Mouse (Mus musculus) kidney, postnatal 4 days (tissue): ENCODE results near the gene Taf5l.

Experiments
- DNase-seq, 2 experiments: peaks; one replicate each; pipeline ENCODE4 v3.0.0; 2021; ENCODE audit warnings: mixed read lengths in 2 of 2

Gene Taf5l

DNA sequence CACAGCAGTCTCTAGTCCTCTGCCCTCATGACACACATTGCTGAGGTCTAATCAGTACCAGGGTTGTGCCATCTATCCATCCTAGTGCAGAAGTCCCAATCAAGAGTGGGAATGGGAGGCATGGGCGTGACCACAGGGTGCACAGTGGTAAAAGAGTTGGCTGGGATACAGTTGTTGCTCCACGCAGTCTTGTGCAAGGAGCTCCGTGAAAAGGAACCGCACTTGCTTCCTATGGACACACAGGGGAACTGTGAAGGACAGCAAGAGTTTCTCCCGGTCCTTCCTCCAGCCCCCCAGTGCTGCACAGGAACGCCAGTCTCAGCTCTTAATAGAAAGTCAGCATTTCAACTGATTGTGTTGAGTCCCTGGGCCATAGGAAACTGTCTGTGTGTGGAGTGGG, 61.7 kb downstream of the Taf5l start:
- DNase-seq, result no peak

DNA sequence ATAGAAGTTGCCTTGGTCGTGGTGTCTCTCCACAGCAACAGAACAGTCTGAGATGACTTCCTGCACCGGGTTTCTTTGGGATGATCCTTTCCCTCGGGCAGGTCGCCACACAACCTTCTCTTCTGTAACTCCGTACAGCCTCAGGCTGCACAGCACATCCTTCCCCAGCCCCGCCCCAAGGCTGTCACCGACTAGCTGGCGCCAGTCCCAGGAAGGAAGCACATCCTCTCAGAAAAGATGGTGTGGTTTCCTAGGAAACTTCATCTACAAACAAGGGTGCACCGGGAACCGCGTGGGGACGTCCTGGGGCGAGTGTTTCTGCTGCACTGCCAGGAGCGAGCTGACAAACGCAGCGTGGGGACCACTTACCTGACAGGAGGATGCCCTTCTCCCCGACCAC, 63.1 kb downstream of the Taf5l start:
- DNase-seq, result peak; percentile 7 to 16

DNA sequence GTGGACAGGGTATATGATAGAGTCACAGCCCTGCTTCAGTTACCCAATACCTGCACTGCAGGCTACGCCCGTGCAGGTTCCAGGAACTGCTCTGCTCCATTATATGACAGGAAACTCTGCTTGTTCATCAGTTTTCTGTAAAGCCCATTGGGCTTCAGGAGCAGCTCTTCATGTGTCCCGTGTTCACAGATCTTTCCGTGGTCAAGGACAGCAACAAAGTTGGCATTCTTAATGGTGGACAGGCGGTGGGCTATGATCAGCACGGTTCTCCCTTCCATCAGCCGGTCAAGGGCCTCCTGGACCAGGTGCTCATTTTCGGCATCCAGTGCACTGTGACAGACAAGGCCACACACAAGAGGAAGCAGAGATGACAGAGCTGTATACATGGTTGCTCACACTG, 67.0 kb downstream of the Taf5l start:
- no peak for DNase-seq

DNA sequence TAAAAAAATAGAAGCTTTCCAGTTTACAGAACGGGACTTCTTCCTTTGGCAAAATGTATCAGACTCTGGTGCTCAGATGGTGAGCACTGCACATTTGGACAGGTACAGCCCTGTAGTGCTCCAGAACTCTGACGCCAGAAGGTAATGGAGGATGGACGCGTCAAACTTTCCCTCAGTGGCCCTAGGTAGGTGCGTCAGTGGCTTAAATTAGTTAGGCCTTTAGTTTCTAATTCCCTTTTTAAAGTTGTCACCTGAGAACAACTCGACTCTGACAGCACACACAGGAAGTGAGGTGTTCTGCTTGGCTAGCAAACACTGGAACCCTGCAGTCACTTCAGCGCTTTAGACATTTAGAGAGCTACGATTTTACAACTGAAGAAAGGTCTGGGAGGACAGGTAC, 67.5 kb downstream of the Taf5l start:
- DNase-seq, result no peak

DNA sequence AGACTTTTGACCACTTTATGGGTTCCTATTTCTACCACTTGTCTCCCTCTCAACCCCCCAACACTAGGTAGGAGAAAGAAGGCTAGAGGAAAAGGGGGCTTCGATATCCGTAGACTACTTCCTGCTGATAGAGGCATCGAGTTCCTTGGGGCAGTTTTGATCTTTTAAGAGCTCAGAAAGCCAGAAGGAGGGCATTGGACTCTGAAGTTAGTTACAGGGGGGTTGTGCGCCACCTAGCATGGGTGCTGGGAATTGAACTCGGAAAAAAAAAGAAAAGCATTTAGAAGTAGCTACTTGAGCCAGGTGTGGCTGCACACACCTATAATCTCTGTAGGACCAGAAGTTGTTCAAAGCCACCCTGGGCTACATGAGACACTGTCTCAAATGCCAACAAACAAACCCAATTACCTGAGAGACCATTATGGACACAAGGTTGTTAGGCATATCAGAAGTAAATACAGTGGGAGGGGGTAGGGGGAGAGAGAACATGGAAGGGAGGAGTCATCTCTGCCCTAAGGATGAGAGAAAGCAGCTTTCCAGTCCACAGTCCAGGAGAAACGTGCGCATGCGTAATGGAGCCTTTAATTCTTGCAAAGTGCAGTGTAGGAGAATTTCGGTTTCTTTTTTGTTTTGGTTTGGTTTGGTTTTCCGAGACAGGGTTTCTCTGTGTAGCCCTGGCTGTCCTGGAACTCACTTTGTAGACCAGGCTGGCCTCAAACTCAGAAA, 71.0 kb downstream of the Taf5l start:
- DNase-seq, result peak; percentile 63 to 78

DNA sequence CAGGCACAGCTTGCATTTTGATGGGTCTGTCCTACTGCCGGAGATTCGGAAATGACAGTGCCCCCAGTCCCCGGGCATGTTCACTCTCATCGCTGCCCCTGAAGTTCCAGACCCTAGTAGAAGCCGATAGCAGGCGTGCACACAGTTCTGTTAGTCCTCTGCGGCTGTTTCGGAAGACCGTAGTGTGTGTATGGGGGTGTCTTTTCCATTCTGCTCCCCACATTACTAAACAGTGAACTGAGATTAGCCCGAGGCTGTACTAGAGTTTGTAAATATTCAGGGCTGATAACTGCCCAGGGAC, 71.6 kb downstream of the Taf5l start:
- DNase-seq, result no peak

DNA sequence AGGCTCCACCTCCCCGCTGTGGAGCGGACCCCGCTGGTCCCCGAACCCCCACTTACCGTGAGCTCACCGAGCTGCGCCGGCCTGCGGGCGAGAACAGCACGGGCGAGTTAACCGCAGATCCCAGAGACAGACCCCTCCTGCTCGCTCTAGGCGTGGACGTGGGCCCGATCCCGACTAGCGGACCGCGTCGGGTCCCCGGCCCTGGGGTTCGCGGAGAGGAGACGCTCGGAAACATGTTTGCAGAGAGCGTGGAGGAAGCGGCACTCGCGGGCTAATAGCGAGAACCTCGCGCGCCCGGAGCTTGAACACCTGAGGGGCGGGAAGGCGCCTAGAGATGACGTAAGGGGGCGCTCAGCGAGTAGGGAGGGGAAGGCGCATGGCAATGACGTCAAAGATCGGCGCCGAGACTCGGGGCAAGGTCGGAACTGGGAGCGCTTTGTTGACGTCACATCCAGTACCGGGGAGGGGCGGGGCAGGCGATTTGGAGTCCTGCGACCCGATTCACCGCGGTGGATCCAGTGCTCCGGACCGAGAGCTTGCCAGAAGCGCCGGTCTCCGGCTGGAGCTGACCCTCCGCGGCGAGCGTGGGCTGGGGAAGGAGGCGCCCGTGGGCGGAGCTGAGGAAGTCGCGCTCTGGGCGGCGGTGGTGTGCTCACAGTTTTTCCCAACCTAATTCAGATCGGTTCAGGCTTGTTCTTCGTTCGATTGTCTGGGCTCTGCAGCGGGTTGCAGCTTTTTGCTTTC, 72.1 kb downstream of the Taf5l start, which contains the start of gene Nup133:
TSS of gene Nup133 (minus strand) at position 324 of the 744 bp plus-strand sequence.
- DNase-seq, result peak; percentile 100
